Mouse (Mus musculus): ENCODE data around the gene Zfp791. TPM values are rescaled to one million over a fixed set of nuclear protein-coding genes. Genes with fewer than 3 reads are reported as not detected.

Gene Zfp791
- polyA plus RNA-seq, 1 experiment from 2014 or later: 5.3 TPM

DNA sequence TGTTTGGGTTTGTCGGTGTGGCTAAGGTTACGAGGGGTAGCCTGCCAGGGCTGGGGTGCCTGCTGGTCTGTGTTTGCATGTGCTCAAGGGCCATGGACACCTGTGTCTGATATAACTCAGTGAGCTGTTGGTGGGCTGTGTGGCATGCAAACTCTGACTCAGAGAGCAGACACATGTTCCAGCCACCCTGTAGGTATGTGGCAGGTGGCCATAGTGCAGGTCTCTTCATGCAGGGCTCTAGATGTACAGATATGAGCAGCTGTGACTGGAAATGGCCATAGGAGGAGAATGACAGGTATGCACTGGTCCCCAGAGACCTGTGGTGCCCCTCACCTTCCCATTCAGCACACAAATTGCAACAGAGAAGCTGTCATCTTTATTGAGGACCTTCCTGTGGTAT lies 55.7 kb downstream of the Zfp791 start:
- no peak for ATAC-seq
- no peaks in the 10 kb centered on the region for H3K27me3 ChIP-seq (ENCODE audit: control insufficient read depth, insufficient read depth, low read depth, low read length)
- no peak overlapping the region for H3K9ac ChIP-seq (ENCODE audit: low read depth, low read length)
- WGBS: 95% methylated on average over 2 of the region's 2 CpGs
- H3K4me3 ChIP-seq (ENCODE audit: low read depth, low read length): no peak overlapping the region
- H3K36me3 ChIP-seq (ENCODE audit: control insufficient read depth, insufficient read depth, low read length): peaks cover 20% of the 10 kb centered on the region
- H3K4me2 ChIP-seq (ENCODE audit: low read length): no peak overlapping the region
- no peaks in the 10 kb centered on the region for H3K9me3 ChIP-seq (replicated peaks; ENCODE audit: control insufficient read depth, low read length, poor library complexity, severe bottlenecking)
- H3K4me1 ChIP-seq (ENCODE audit: control insufficient read depth, insufficient read depth, low read length): peaks cover 4% of the 10 kb centered on the region
- H3K27ac ChIP-seq (ENCODE audit: low read length): no peak overlapping the region

GRCm38 (mm10) chr8:85065213-85065612 lies 57.7 kb downstream of the Zfp791 start:
- peaks cover 20% of the 10 kb centered on the region for H3K36me3 ChIP-seq (ENCODE audit: control insufficient read depth, insufficient read depth, low read length)

GRCm38 (mm10) chr8:85062603-85063002 lies 60.3 kb downstream of the Zfp791 start:
- 94% methylated on average over 4 of the region's 4 CpGs for WGBS
- no peaks in the 10 kb centered on the region for H3K9me3 ChIP-seq (replicated peaks; ENCODE audit: control insufficient read depth, low read length, poor library complexity, severe bottlenecking)
- H3K27me3 ChIP-seq (ENCODE audit: control insufficient read depth, insufficient read depth, low read depth, low read length): no peaks in the 10 kb centered on the region
- ATAC-seq: no peak
- no peak overlapping the region for H3K4me2 ChIP-seq (ENCODE audit: low read length)
- H3K4me1 ChIP-seq (ENCODE audit: control insufficient read depth, insufficient read depth, low read length): peaks cover 17% of the 10 kb centered on the region
- H3K27ac ChIP-seq (ENCODE audit: low read length): no peak overlapping the region
- H3K36me3 ChIP-seq (ENCODE audit: control insufficient read depth, insufficient read depth, low read length): peaks cover 15% of the 10 kb centered on the region
- H3K4me3 ChIP-seq (ENCODE audit: low read depth, low read length): no peak overlapping the region
- H3K9ac ChIP-seq (ENCODE audit: low read depth, low read length): no peak overlapping the region

More at GRCm38 (mm10) chr8:85065213-85065612, 57.7 kb downstream of the Zfp791 start:
- ATAC-seq: no peak
- H3K27me3 ChIP-seq (ENCODE audit: control insufficient read depth, insufficient read depth, low read depth, low read length): no peaks in the 10 kb centered on the region
- H3K9me3 ChIP-seq (replicated peaks; ENCODE audit: control insufficient read depth, low read length, poor library complexity, severe bottlenecking): no peaks in the 10 kb centered on the region
- no peak overlapping the region for H3K27ac ChIP-seq (ENCODE audit: low read length)
- H3K4me1 ChIP-seq (ENCODE audit: control insufficient read depth, insufficient read depth, low read length): peaks cover 17% of the 10 kb centered on the region
- WGBS: 37% methylated on average over 2 of the region's 2 CpGs
- no peak overlapping the region for H3K4me2 ChIP-seq (ENCODE audit: low read length)
- no peak overlapping the region for H3K9ac ChIP-seq (ENCODE audit: low read depth, low read length)
- no peak overlapping the region for H3K4me3 ChIP-seq (ENCODE audit: low read depth, low read length)

GRCm38 (mm10) chr8:85059879-85060616 lies 62.8 kb downstream of the Zfp791 start, which contains the start of gene Fbxw9:
TSS of gene Fbxw9 (plus strand) at chr8:85060055.
- peaks cover 17% of the 10 kb centered on the region for H3K4me1 ChIP-seq (ENCODE audit: control insufficient read depth, insufficient read depth, low read length)
- peak within 1 kb of the TSS; percentile 96 for H3K4me3 ChIP-seq (ENCODE audit: low read depth, low read length)
- ATAC-seq: peak; percentile 95
- peak within 1 kb of the TSS; percentile 88 for H3K9ac ChIP-seq (ENCODE audit: low read depth, low read length)
- H3K9me3 ChIP-seq (replicated peaks; ENCODE audit: control insufficient read depth, low read length, poor library complexity, severe bottlenecking): no peaks in the 10 kb centered on the region
- peak within 1 kb of the TSS; percentile 63 for H3K4me2 ChIP-seq (ENCODE audit: low read length)
- peak within 1 kb of the TSS; percentile 84 for H3K27ac ChIP-seq (ENCODE audit: low read length)
- under 1% methylated on average over 52 of the region's 53 CpGs for WGBS
- no peaks in the 10 kb centered on the region for H3K27me3 ChIP-seq (ENCODE audit: control insufficient read depth, insufficient read depth, low read depth, low read length)
- peaks cover 12% of the 10 kb centered on the region for H3K36me3 ChIP-seq (ENCODE audit: control insufficient read depth, insufficient read depth, low read length)

Small RNA genes within 50 kb of the gene (microRNA-seq; reads per million reads assigned to microRNA genes)
- gene Gm23388 (0.69 reads per million), gene Mir7070 (1.0 reads per million)

Other genes with a start within 250 kb of the Zfp791 start
- 33.4 and 36.9 TPM in 2 replicates for gene Gcdh, start 229.2 kb downstream of the Zfp791 start, polyA plus RNA-seq (2015; fragmentation: Nextera tagmentation; extraction: Ambion mirVana)
- 0.28 and 0.98 TPM in 2 replicates for gene Klf1, start 221.2 kb downstream of the Zfp791 start, polyA plus RNA-seq (2015; fragmentation: Nextera tagmentation; extraction: Ambion mirVana)
- gene Dnase2a, start 214.5 kb downstream of the Zfp791 start, polyA plus RNA-seq (2015; fragmentation: Nextera tagmentation; extraction: Ambion mirVana): 5.0 and 6.1 TPM in 2 replicates
- 85.7 and 86.1 TPM in 2 replicates for gene Mast1, start 185.7 kb downstream of the Zfp791 start, polyA plus RNA-seq (2015; fragmentation: Nextera tagmentation; extraction: Ambion mirVana)
- 2.8 and 3.3 TPM in 2 replicates for gene Rtbdn, start 176.1 kb downstream of the Zfp791 start, polyA plus RNA-seq (2015; fragmentation: Nextera tagmentation; extraction: Ambion mirVana)
- gene Gm49661, start 153.7 kb downstream of the Zfp791 start, polyA plus RNA-seq (2015; fragmentation: Nextera tagmentation; extraction: Ambion mirVana): not detected in 2 replicates
- gene Prdx2, start 153.5 kb downstream of the Zfp791 start, polyA plus RNA-seq (2015; fragmentation: Nextera tagmentation; extraction: Ambion mirVana): 1,134 and 1,161 TPM in 2 replicates
- 47.9 and 51.3 TPM in 2 replicates for gene Rnaseh2a, start 153.3 kb downstream of the Zfp791 start, polyA plus RNA-seq (2015; fragmentation: Nextera tagmentation; extraction: Ambion mirVana)
- gene Junb, start 144.4 kb downstream of the Zfp791 start, polyA plus RNA-seq (2015; fragmentation: Nextera tagmentation; extraction: Ambion mirVana): 5.3 TPM in 2 replicates
- gene Hook2, start 132.5 kb downstream of the Zfp791 start, polyA plus RNA-seq (2015; fragmentation: Nextera tagmentation; extraction: Ambion mirVana): 39.3 and 43.8 TPM in 2 replicates
- gene Best2, start 108.6 kb downstream of the Zfp791 start, polyA plus RNA-seq (2015; fragmentation: Nextera tagmentation; extraction: Ambion mirVana): not detected in 2 replicates
- gene Asna1, start 97.8 kb downstream of the Zfp791 start, polyA plus RNA-seq (2015; fragmentation: Nextera tagmentation; extraction: Ambion mirVana): 148 and 149 TPM in 2 replicates
- gene Trir, start 96.3 kb downstream of the Zfp791 start, polyA plus RNA-seq (2015; fragmentation: Nextera tagmentation; extraction: Ambion mirVana): 114 and 120 TPM in 2 replicates
- gene Tnpo2, start 86.2 kb downstream of the Zfp791 start, polyA plus RNA-seq (2015; fragmentation: Nextera tagmentation; extraction: Ambion mirVana): 65.1 and 73.5 TPM in 2 replicates
- 79.5 and 93.5 TPM in 2 replicates for gene Fbxw9, start 63.0 kb downstream of the Zfp791 start, polyA plus RNA-seq (2015; fragmentation: Nextera tagmentation; extraction: Ambion mirVana)
- gene Gm5741, start 55.1 kb downstream of the Zfp791 start, polyA plus RNA-seq (2015; fragmentation: Nextera tagmentation; extraction: Ambion mirVana): 1.7 and 3.3 TPM in 2 replicates
- 114 and 120 TPM in 2 replicates for gene Dhps, start 51.3 kb downstream of the Zfp791 start, polyA plus RNA-seq (2015; fragmentation: Nextera tagmentation; extraction: Ambion mirVana)
- 129 and 133 TPM in 2 replicates for gene Wdr83os, start 42.4 kb downstream of the Zfp791 start, polyA plus RNA-seq (2015; fragmentation: Nextera tagmentation; extraction: Ambion mirVana)
- 57.5 and 57.9 TPM in 2 replicates for gene Wdr83, start 41.8 kb downstream of the Zfp791 start, polyA plus RNA-seq (2015; fragmentation: Nextera tagmentation; extraction: Ambion mirVana)
- gene Man2b1, start 39.8 kb downstream of the Zfp791 start, polyA plus RNA-seq (2015; fragmentation: Nextera tagmentation; extraction: Ambion mirVana): 18.1 and 18.2 TPM in 2 replicates
- gene Cks1brt, start 28.8 kb upstream of the Zfp791 start, polyA plus RNA-seq (2015; fragmentation: Nextera tagmentation; extraction: Ambion mirVana): not detected in 2 replicates
- not detected in 2 replicates for gene Olfr371, start 102.9 kb upstream of the Zfp791 start, polyA plus RNA-seq (2015; fragmentation: Nextera tagmentation; extraction: Ambion mirVana)
- 65.0 and 67.1 TPM in 2 replicates for gene Orc6, start 176.5 kb upstream of the Zfp791 start, polyA plus RNA-seq (2015; fragmentation: Nextera tagmentation; extraction: Ambion mirVana)
- 189 and 193 TPM in 2 replicates for gene Vps35, start 176.7 kb upstream of the Zfp791 start, polyA plus RNA-seq (2015; fragmentation: Nextera tagmentation; extraction: Ambion mirVana)

All from midbrain, embryonic 16.5 days (tissue).